Mouse (Mus musculus) spleen, adult 2 months (tissue): Measurements from ENCODE around the gene Cirbp. TPM values are rescaled to one million over a fixed set of nuclear protein-coding genes. Genes with fewer than 3 reads are reported as not detected.

ENCODE experiments used
- DNase-seq, 2 experiments: peaks; one replicate each; pipeline versions ENCODE4 v3.0.0 to v3.0.0-alpha.2; 2012 to 2021; ENCODE audit warnings: low spot score in 2 of 2, low read depth in 1 of 2
- H3K27ac ChIP-seq: fragments of 200-500 bp; 2 replicates; pipeline ENCODE4 v1.5.1; 2012; ENCODE audit warnings: low read length, inconsistent platforms; ENCODE audit not compliant: insufficient read depth
- H3K27me3 ChIP-seq: fragments of 200-500 bp; 2 replicates; pipeline ENCODE4 v1.6.1; 2012; ENCODE audit warnings: mild to moderate bottlenecking, moderate library complexity, low read length, inconsistent platforms; ENCODE audit not compliant: control insufficient read depth, insufficient read depth
- H3K36me3 ChIP-seq: fragments of 200-500 bp; 2 replicates; pipeline ENCODE4 v1.6.1; 2012; ENCODE audit warnings: mild to moderate bottlenecking, low read length, inconsistent platforms; ENCODE audit not compliant: control insufficient read depth, insufficient read depth
- H3K4me1 ChIP-seq: fragments of 200-500 bp; 2 replicates; pipeline ENCODE4 v1.6.1; 2011; ENCODE audit warnings: inconsistent platforms; ENCODE audit not compliant: control insufficient read depth, insufficient read depth, insufficient read length
- H3K4me3 ChIP-seq: fragments of 200-500 bp; 2 replicates; pipeline ENCODE4 v1.5.1; 2011; ENCODE audit warnings: mild to moderate bottlenecking, inconsistent platforms; ENCODE audit not compliant: insufficient read depth, insufficient read length; ENCODE audit errors: extremely low read depth
- CTCF ChIP-seq: fragments of 200-500 bp; IDR thresholded peaks from 2 replicates; pipeline ENCODE4 v1.5.1; 2011; ENCODE audit warnings: mild to moderate bottlenecking, inconsistent platforms; ENCODE audit not compliant: insufficient read depth, insufficient read length, insufficient replicate concordance; ENCODE audit errors: extremely low read depth
- POLR2A ChIP-seq: fragments of 200-500 bp; IDR thresholded peaks from 2 replicates; pipeline ENCODE4 v1.6.1; 2011; ENCODE audit warnings: low read depth, low read length, inconsistent platforms
- WGBS: fragments of 180-500 bp; shearing (Covaris S2); methylation state at CpG from one replicate; pipeline ENCODE4 v1.1.7; 2018; 5-methylcytosine and 5-hydroxymethylcytosine counted together
- polyA plus RNA-seq: library from polyadenylated mRNA; depleted of rRNA; stranded (reverse); fragments of >200 nt; gene quantifications from 2 replicates; pipeline ENCODE4 v1.2.3, GENCODE M21; 2012

Cirbp gene
- polyA plus RNA-seq, 1 experiment: 144 TPM

GRCm38 (mm10) chr10:80180823-80181222, 15.0 kb downstream of the Cirbp start:
- H3K36me3 ChIP-seq: no peaks in the 10 kb centered on the region
- H3K4me1 ChIP-seq: peaks cover 3% of the 10 kb centered on the region; the same call in 1 of the 2 replicates
- DNase-seq: no peak
- no peak overlapping the region for H3K27ac ChIP-seq
- peaks cover 9% of the 10 kb centered on the region for H3K27me3 ChIP-seq
- no peak overlapping the region for H3K4me3 ChIP-seq
- TF ChIP-seq POLR2A: no peak
- TF ChIP-seq CTCF: no peak
- WGBS: 84% methylated on average over 5 of the region's 5 CpGs

- TF ChIP-seq CTCF (no peak), POLR2A (no peak)
- WGBS: 88% methylated on average over 7 of the region's 7 CpGs
- H3K4me3 ChIP-seq: no peak overlapping the region
Measured at GRCm38 (mm10) chr10:80182547-80182946, 16.8 kb downstream of the Cirbp start.

GRCm38 (mm10) chr10:80186649-80187048, 20.9 kb downstream of the Cirbp start:
- Histone ChIP-seq H3K4me1 (peaks cover 7% of the 10 kb centered on the region), H3K4me3 (no peak overlapping the region), H3K27ac (no peak overlapping the region), H3K36me3 (no peaks in the 10 kb centered on the region), H3K27me3 (peaks cover 21% of the 10 kb centered on the region)
- TF ChIP-seq CTCF: no peak
- no peak for TF ChIP-seq POLR2A
- DNase-seq: no peak
- WGBS: 39% methylated on average over 27 of the region's 27 CpGs

More at GRCm38 (mm10) chr10:80182547-80182946, 16.8 kb downstream of the Cirbp start:
- Histone ChIP-seq H3K27me3 (peaks cover 15% of the 10 kb centered on the region), H3K27ac (no peak overlapping the region), H3K36me3 (no peaks in the 10 kb centered on the region), H3K4me1 (peaks cover 3% of the 10 kb centered on the region; the same call in 1 of the 2 replicates)
- DNase-seq: no peak

- Histone ChIP-seq H3K36me3 (no peaks in the 10 kb centered on the region), H3K4me1 (peaks cover 7% of the 10 kb centered on the region), H3K27me3 (peaks cover 25% of the 10 kb centered on the region), H3K27ac (no peak overlapping the region), H3K4me3 (no peak overlapping the region)
- WGBS: 88% methylated on average over 10 of the region's 10 CpGs
- no peak for TF ChIP-seq POLR2A
- no peak for TF ChIP-seq CTCF
- no peak for DNase-seq
Measured at GRCm38 (mm10) chr10:80187739-80188138, 22.0 kb downstream of the Cirbp start.

GRCm38 (mm10) chr10:80188453-80189024, 22.8 kb downstream of the Cirbp start:
- Histone ChIP-seq H3K27me3 (peaks cover 25% of the 10 kb centered on the region), H3K36me3 (no peaks in the 10 kb centered on the region), H3K4me1 (peaks cover 7% of the 10 kb centered on the region), H3K4me3 (no peak overlapping the region), H3K27ac (no peak overlapping the region)
- DNase-seq: no peak
- WGBS: 90% methylated on average over 15 of the region's 15 CpGs
- TF ChIP-seq CTCF (no peak), POLR2A (no peak)

GRCm38 (mm10) chr10:80189999-80190398, 24.2 kb downstream of the Cirbp start:
- Histone ChIP-seq H3K4me3 (no peak overlapping the region; the same call in 1 of the 2 replicates), H3K36me3 (no peaks in the 10 kb centered on the region), H3K27me3 (peaks cover 25% of the 10 kb centered on the region), H3K4me1 (peaks cover 7% of the 10 kb centered on the region), H3K27ac (no peak overlapping the region)
- DNase-seq: no peak
- no peak for TF ChIP-seq CTCF
- no peak for TF ChIP-seq POLR2A
- whole genome bisulfite sequencing: 7% methylated on average over 21 of the region's 21 CpGs

GRCm38 (mm10) chr10:80190491-80191051, 24.8 kb downstream of the Cirbp start:
- Histone ChIP-seq H3K4me3 (no peak overlapping the region; the same call in 1 of the 2 replicates), H3K27me3 (peaks cover 25% of the 10 kb centered on the region), H3K4me1 (peaks cover 7% of the 10 kb centered on the region), H3K36me3 (no peaks in the 10 kb centered on the region), H3K27ac (no peak overlapping the region)
- 2% methylated on average over 47 of the region's 48 CpGs for WGBS
- no peak for DNase-seq
- no peak for TF ChIP-seq CTCF
- TF ChIP-seq POLR2A: no peak

GRCm38 (mm10) chr10:80193976-80194375, 28.2 kb downstream of the Cirbp start:
- TF ChIP-seq POLR2A (no peak), CTCF (no peak)
- no peak overlapping the region for H3K4me3 ChIP-seq
- peaks cover 20% of the 10 kb centered on the region for H3K27me3 ChIP-seq
- H3K4me1 ChIP-seq: peaks cover 7% of the 10 kb centered on the region
- 87% methylated on average over 6 of the region's 6 CpGs for WGBS
- no peaks in the 10 kb centered on the region for H3K36me3 ChIP-seq
- DNase-seq: no peak
- no peak overlapping the region for H3K27ac ChIP-seq
